Mouse (Mus musculus) right cerebral cortex, adult 18-20 months (tissue): ENCODE measurements at regions not wholly inside any gene's neighbourhood (a gene's known extent, or its start where the extent isn't known, plus 50 kb on each side); places are given as distances from the start of the nearest gene placed in this dataset.

ENCODE experiments used
- DNase-seq: peaks from one replicate; pipeline ENCODE4 v3.0.0; 2022; ENCODE audit warnings: mixed read lengths

DNA sequence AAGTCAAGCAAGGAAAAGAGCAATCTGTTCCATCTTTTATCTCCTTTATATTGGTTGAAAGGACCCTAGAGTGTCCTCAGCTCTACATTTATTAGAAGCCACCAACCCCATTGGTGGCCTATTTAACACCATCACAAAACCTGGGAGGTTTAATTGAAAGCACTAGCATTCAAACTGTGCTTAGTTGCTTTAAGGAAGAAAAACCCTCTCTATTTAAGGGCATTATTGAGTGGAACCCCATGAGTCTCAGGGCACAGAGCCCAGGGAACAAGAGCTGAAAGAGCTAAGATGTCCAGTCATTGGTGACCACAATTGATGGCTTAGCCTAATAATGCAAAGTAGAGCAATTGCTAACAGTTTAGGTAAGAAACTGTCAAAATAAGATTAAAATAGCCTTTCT is 72.6 kb upstream of the Btbd3 start:
- DNase-seq, result no peak

DNA sequence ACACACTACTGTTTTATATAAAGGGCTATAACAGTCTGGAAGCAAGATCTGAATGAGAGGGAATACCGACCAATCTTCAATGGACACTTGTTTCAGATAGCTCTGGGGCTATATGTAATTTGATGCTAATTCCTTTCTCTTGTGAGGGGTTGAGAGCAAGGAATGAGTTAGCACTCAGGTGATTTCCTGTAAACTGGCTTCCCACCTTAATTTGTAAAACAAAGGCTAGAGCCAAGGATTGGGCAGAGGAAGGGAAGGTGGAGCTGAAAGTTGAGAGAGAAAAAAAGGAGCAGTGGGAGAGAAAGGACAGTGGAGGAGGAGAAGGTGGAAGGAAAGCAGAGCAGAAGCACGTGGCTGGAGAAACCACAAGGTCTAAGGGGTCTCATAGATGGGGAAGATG is 71.5 kb upstream of the Btbd3 start:
- DNase-seq, result no peak

DNA sequence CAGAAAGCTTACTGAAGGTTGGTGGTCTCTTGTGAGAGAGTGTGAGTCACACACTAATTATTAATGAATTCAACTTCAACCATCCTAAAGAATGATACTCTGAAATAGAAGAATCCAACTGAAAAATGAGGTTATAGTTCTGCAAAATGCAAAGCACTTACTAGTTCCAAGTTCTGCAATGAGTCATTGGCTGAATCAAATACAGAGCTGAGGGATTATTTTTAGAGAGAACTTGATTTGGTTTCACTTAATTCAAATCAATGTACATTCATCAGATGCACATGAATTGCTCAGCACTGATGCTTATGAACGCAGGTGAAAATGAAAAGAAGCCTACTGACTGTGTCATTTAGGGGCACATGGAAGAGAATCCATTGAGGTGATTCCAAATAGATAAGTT is 69.7 kb upstream of the Btbd3 start:
- peak; percentile 8 for DNase-seq

GRCm38 (mm10) chr2:138193529-138193928 is 62.8 kb upstream of the Btbd3 start:
- no peak for DNase-seq

- DNase-seq, result no peak
Measured at GRCm38 (mm10) chr2:138199016-138199415, 57.3 kb upstream of the Btbd3 start.
